Mouse (Mus musculus) stomach, postnatal 0 days (tissue): ENCODE results near the gene Grm8. TPM values are rescaled to one million over a fixed set of nuclear protein-coding genes. Genes with fewer than 3 reads are reported as not detected.

Experiments used
- ATAC-seq: fragments of 200-750 bp; cut with Nextera tagmentation; 2 replicates; pipeline ENCODE4 v1.8.0; 2017; ENCODE audit not compliant: low FRiP score, low TSS enrichment
- DNase-seq: peaks from one replicate; pipeline ENCODE4 v3.0.0-alpha.2; 2016; ENCODE audit warnings: low spot score
- H3K27ac ChIP-seq: fragments of 300-500 bp; sonication (generic); replicated peaks from 2 replicates; pipeline ENCODE4 v1.5.1; 2014; ENCODE audit warnings: mild to moderate bottlenecking, control low read depth
- H3K27me3 ChIP-seq: fragments of 300-500 bp; sonication (generic); 2 replicates; pipeline ENCODE4 v1.6.1; 2014; ENCODE audit warnings: low read length; ENCODE audit not compliant: control insufficient read depth, insufficient read depth
- H3K36me3 ChIP-seq: fragments of 300-500 bp; sonication (generic); 2 replicates; pipeline ENCODE4 v1.6.1; 2014; ENCODE audit warnings: low read length, mixed read lengths; ENCODE audit not compliant: control insufficient read depth, insufficient read depth
- H3K4me1 ChIP-seq: fragments of 300-500 bp; sonication (generic); replicated peaks from 2 replicates; pipeline ENCODE4 v1.6.1; 2014; ENCODE audit warnings: antibody characterized with exemption; ENCODE audit not compliant: control insufficient read depth, insufficient read depth
- H3K4me2 ChIP-seq: fragments of 300-500 bp; sonication (generic); replicated peaks from 2 replicates; pipeline ENCODE4 v1.6.1; 2014; ENCODE audit warnings: low read depth, mild to moderate bottlenecking, control low read depth, moderate library complexity
- H3K4me3 ChIP-seq: fragments of 300-500 bp; sonication (generic); 2 replicates; pipeline ENCODE4 v1.5.1; 2014; ENCODE audit warnings: low read depth, low read length, control low read depth
- H3K9ac ChIP-seq: fragments of 300-500 bp; sonication (generic); 2 replicates; pipeline ENCODE4 v1.6.1; 2014; ENCODE audit warnings: mild to moderate bottlenecking, low read length, control low read depth, mixed read lengths
- H3K9me3 ChIP-seq: fragments of 300-500 bp; sonication (generic); 2 replicates; pipeline ENCODE4 v1.6.1; 2016; ENCODE audit warnings: low read length; ENCODE audit not compliant: control insufficient read depth
- CTCF ChIP-seq: IDR thresholded peaks from 2 replicates; pipeline ENCODE4 v1.5.1; 2016; ENCODE audit warnings: antibody characterized with exemption, low read depth, mild to moderate bottlenecking, moderate library complexity
- EP300 ChIP-seq: optimal IDR thresholded peaks from 2 replicates; pipeline ENCODE3; 2016; ENCODE audit warnings: antibody characterized with exemption
- WGBS: fragments of 180-500 bp; shearing (Covaris S2); extraction: QIAGEN DNeasy Blood & Tissue Kit; methylation state at CpG from one replicate; pipeline ENCODE4 v1.1.7; 2014; 5-methylcytosine and 5-hydroxymethylcytosine counted together
- polyA plus RNA-seq: library from polyadenylated mRNA; unstranded; fragments of >200 nt; fragmentation: Nextera tagmentation; extraction: Ambion mirVana; gene quantifications from 2 replicates; pipeline ENCODE4 v1.2.1, GENCODE M21; 2015

Gene Grm8
- polyA plus RNA-seq, 1 experiment from 2014 or later: 0.22 TPM

GRCm38 (mm10) chr6:27460998-27461397 lies 674.0 kb downstream of the Grm8 start:
- 67% methylated on average over 5 of the region's 5 CpGs for WGBS
- Histone ChIP-seq H3K9ac (no peak overlapping the region), H3K27ac (no peak overlapping the region), H3K9me3 (no peaks in the 10 kb centered on the region), H3K4me1 (no peaks in the 10 kb centered on the region), H3K4me2 (no peak overlapping the region), H3K4me3 (no peak overlapping the region), H3K27me3 (no peaks in the 10 kb centered on the region), H3K36me3 (no peaks in the 10 kb centered on the region)
- TF ChIP-seq CTCF (no peak), EP300 (no peak)
- DNase-seq: no peak
- ATAC-seq: no peak

- TF ChIP-seq CTCF (no peak), EP300 (no peak)
Measured at GRCm38 (mm10) chr6:27408473-27408872, 726.5 kb downstream of the Grm8 start.

DNA sequence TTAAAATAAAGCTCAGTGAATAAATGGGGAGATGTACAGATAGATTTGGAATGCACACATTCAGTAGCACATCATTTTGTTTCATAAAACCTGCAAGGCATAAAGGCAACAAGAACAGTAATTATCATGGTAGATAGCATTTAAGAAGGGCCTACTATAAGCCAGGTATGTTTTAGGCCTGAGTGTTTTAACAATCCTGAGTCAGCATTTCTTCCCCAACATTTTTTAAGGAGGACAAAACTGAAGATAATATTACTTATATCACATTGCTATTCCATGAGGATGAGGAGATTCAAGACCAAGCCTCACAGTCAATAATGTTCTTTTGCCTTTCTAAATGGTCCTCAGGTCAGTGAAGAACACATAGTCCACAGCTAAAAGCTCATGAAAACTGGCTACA lies 762.6 kb downstream of the Grm8 start:
- Histone ChIP-seq H3K36me3 (no peaks in the 10 kb centered on the region), H3K27ac (no peak overlapping the region), H3K4me1 (no peaks in the 10 kb centered on the region), H3K4me2 (no peak overlapping the region), H3K27me3 (no peaks in the 10 kb centered on the region), H3K9ac (no peak overlapping the region), H3K9me3 (no peaks in the 10 kb centered on the region), H3K4me3 (no peak overlapping the region)
- ATAC-seq (no peak), DNase-seq (no peak)
- no peak for TF ChIP-seq EP300
- TF ChIP-seq CTCF: no peak

More at GRCm38 (mm10) chr6:27408473-27408872, 726.5 kb downstream of the Grm8 start:
- Histone ChIP-seq H3K4me2 (no peak overlapping the region), H3K27ac (no peak overlapping the region), H3K4me3 (no peak overlapping the region), H3K27me3 (no peaks in the 10 kb centered on the region), H3K9me3 (no peaks in the 10 kb centered on the region), H3K9ac (no peak overlapping the region), H3K4me1 (no peaks in the 10 kb centered on the region), H3K36me3 (no peaks in the 10 kb centered on the region)
- 57% methylated on average over 4 of the region's 4 CpGs for WGBS
- DNase-seq (no peak), ATAC-seq (no peak)

DNA sequence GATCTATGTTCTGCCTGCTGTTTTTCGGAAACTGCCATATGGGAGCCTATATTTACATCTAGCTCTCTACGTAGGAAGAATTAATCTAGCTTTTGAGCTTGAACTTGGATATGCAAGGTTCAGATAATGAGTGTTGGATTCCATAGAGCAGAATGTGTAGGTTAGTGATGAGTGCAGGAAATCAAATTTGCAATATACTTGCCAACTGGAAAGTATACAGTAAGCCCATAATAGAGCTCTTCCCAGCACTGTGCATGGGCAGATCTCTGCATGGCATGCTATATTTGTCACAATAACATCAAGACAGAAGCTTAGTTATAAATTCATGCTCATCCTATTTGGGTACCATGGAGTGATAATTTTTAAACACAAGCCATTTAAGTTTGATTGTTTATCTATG lies 763.9 kb downstream of the Grm8 start:
- Histone ChIP-seq H3K9me3 (no peaks in the 10 kb centered on the region), H3K36me3 (no peaks in the 10 kb centered on the region), H3K9ac (no peak overlapping the region), H3K4me3 (no peak overlapping the region), H3K27ac (no peak overlapping the region), H3K4me1 (no peaks in the 10 kb centered on the region), H3K27me3 (no peaks in the 10 kb centered on the region), H3K4me2 (no peak overlapping the region)
- 57% methylated on average over 2 of the region's 2 CpGs for whole genome bisulfite sequencing
- TF ChIP-seq CTCF (no peak), EP300 (no peak)
- ATAC-seq: no peak
- DNase-seq: no peak

GRCm38 (mm10) chr6:27363775-27364174 lies 771.2 kb downstream of the Grm8 start:
- DNase-seq (no peak), ATAC-seq (no peak)
- WGBS: 65% methylated on average over 8 of the region's 8 CpGs
- Histone ChIP-seq H3K4me3 (no peak overlapping the region), H3K4me1 (no peaks in the 10 kb centered on the region), H3K36me3 (no peaks in the 10 kb centered on the region), H3K9me3 (no peaks in the 10 kb centered on the region), H3K4me2 (no peak overlapping the region), H3K27ac (no peak overlapping the region), H3K9ac (no peak overlapping the region), H3K27me3 (no peaks in the 10 kb centered on the region)
- TF ChIP-seq CTCF (no peak), EP300 (no peak)

DNA sequence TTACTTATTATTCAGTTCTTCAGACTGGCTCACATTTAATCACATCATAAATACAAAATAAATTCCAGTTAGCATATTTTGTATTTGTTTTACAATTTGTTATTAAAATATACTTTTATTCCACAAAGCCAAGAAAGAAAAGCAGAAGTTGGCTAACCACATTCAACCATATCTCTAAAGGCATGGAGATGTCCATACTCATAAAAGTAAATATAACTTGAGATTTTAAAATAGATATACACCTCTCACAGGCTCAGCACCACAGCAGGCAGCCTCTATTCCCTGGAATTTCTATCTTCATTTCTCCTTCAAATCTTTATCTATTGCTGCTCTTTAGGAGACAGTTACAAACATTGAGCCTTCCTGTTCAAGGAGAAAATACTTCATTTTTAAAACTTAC lies 774.5 kb downstream of the Grm8 start:
- no peak for TF ChIP-seq CTCF
- TF ChIP-seq EP300: no peak
- DNase-seq (no peak), ATAC-seq (no peak)
- Histone ChIP-seq H3K4me3 (no peak overlapping the region), H3K9me3 (no peaks in the 10 kb centered on the region), H3K36me3 (no peaks in the 10 kb centered on the region), H3K27me3 (no peaks in the 10 kb centered on the region), H3K4me2 (no peak overlapping the region), H3K27ac (no peak overlapping the region), H3K4me1 (no peaks in the 10 kb centered on the region), H3K9ac (no peak overlapping the region)
